In genomic region chr10:117718161-117719119, GRCm38 (mm10) we compare ENCODE assay signal across 7 mouse cellular contexts. TPM values are rescaled to one million over a fixed set of nuclear protein-coding genes. Genes with fewer than 3 reads are reported as not detected.
DNase-seq lines count a peak whose midpoint lies in the region; ATAC-seq and TF ChIP-seq lines count a peak whose summit lies in the region.

No protein-coding gene starts in this region.

- H3K9me3 ChIP-seq in liver, embryonic 15.5 days (replicated peaks): no peaks in the 10 kb centered on the region
- H3K9me3 ChIP-seq in heart, postnatal 0 days (replicated peaks; ENCODE audit: control insufficient read depth, low read length): no peaks in the 10 kb centered on the region
- H3K9me3 ChIP-seq in limb, embryonic 13.5 days: no peaks in the 10 kb centered on the region

- H3K9ac ChIP-seq in liver, embryonic 15.5 days: no peak overlapping the region
- H3K9ac ChIP-seq in heart, postnatal 0 days (replicated peaks; ENCODE audit: low read depth, low read length): 0 out of 2 replicates have a peak overlapping the region, but pooled peaks have one; percentile 7
- H3K9ac ChIP-seq in limb, embryonic 13.5 days: no peak overlapping the region; the same call in 1 of the 2 replicates

- TF ChIP-seq CTCF in heart, postnatal 0 days (IDR thresholded peaks at IDR 0.05; ENCODE audit: low read depth): no peak

- no peak overlapping the region for H3K4me3 ChIP-seq in liver, embryonic 15.5 days (replicated peaks)
- no peak overlapping the region for H3K4me3 ChIP-seq in heart, postnatal 0 days (ENCODE audit: low read depth, low read length)
- no peak overlapping the region for H3K4me3 ChIP-seq in limb, embryonic 13.5 days

- ATAC-seq in liver, embryonic 15.5 days (ENCODE audit: insufficient read depth): no peak
- peak; percentile 21; the same call in 1 of the 2 replicates for ATAC-seq in heart, postnatal 0 days (ENCODE audit: insufficient read depth, low read depth)
- ATAC-seq in limb, embryonic 13.5 days (ENCODE audit: low FRiP score, low read depth): no peak

- 59% methylated on average over 19 of the region's 19 CpGs for WGBS in liver, embryonic 15.5 days (ENCODE audit: insufficient replicate concordance)
- WGBS in heart, postnatal 0 days: 47% methylated on average over 19 of the region's 19 CpGs
- WGBS in limb, embryonic 13.5 days: 56% methylated on average over 19 of the region's 19 CpGs

- H3K36me3 ChIP-seq in liver, embryonic 15.5 days (replicated peaks): no peaks in the 10 kb centered on the region
- H3K36me3 ChIP-seq in heart, postnatal 0 days (replicated peaks; ENCODE audit: control insufficient read depth, insufficient read depth, low read length): no peaks in the 10 kb centered on the region
- H3K36me3 ChIP-seq in limb, embryonic 13.5 days: no peaks in the 10 kb centered on the region

- H3K27ac ChIP-seq in liver, embryonic 15.5 days (replicated peaks): peak overlapping the region; percentile 6; the same call in 1 of the 2 replicates
- H3K27ac ChIP-seq in heart, postnatal 0 days (ENCODE audit: low read depth): peak overlapping the region; percentile 70
- H3K27ac ChIP-seq in limb, embryonic 13.5 days: peak overlapping the region; percentile 55; the same call in 1 of the 2 replicates

- no peaks in the 10 kb centered on the region; the same call in 1 of the 2 replicates for H3K4me1 ChIP-seq in liver, embryonic 15.5 days (replicated peaks)
- H3K4me1 ChIP-seq in heart, postnatal 0 days (ENCODE audit: control insufficient read depth, insufficient read depth): peaks cover 10% of the 10 kb centered on the region
- peaks cover 15% of the 10 kb centered on the region for H3K4me1 ChIP-seq in limb, embryonic 13.5 days

- H3K27me3 ChIP-seq in liver, embryonic 15.5 days: no peaks in the 10 kb centered on the region
- H3K27me3 ChIP-seq in heart, postnatal 0 days (ENCODE audit: control insufficient read depth, insufficient read depth, low read length): no peaks in the 10 kb centered on the region
- no peaks in the 10 kb centered on the region for H3K27me3 ChIP-seq in limb, embryonic 13.5 days

- no peak for TF ChIP-seq EP300 in heart, postnatal 0 days (IDR thresholded peaks at IDR 0.05; ENCODE audit: low read depth)

- no peak overlapping the region for H3K4me2 ChIP-seq in liver, embryonic 15.5 days
- H3K4me2 ChIP-seq in heart, postnatal 0 days (ENCODE audit: low read depth, low read length): peak overlapping the region; percentile 18; the same call in 1 of the 2 replicates
- no peak overlapping the region; the same call in 1 of the 2 replicates for H3K4me2 ChIP-seq in limb, embryonic 13.5 days (replicated peaks)

- DNase-seq in liver: no peak
- DNase-seq in adrenal gland, postnatal 25 days: peak; percentile 71
- peak; percentile 26 for DNase-seq in heart, postnatal 0 days (ENCODE audit: low spot score)
- no peak for DNase-seq in spleen, postnatal 14 days (ENCODE audit: low spot score in 2 of 2)
- no peak for DNase-seq in thymus, postnatal 10 days (ENCODE audit: low spot score in 2 of 2)

RNA-seq across cellular contexts. Expression of gene Mdm2, which starts 7.9 kb away (rescaled TPM):
- polyA plus RNA-seq in liver, embryonic 15.5 days (2015; fragmentation: Nextera tagmentation; extraction: Ambion mirVana): 19.5 and 21.0 TPM in 2 replicates
- 50.3 and 61.9 TPM in 2 replicates for total RNA-seq in adrenal gland, postnatal 25 days (2021)
- total RNA-seq in heart, postnatal 0 days (2014; rRNA removed; ENCODE audit: low replicate concordance): 47.3 and 93.0 TPM in 2 replicates
- polyA plus RNA-seq in heart, postnatal 0 days (2015; fragmentation: Nextera tagmentation; extraction: Ambion mirVana): 27.1 and 31.3 TPM in 2 replicates
- 47.3 and 49.5 TPM in 2 replicates for polyA plus RNA-seq in limb, embryonic 13.5 days (2015; fragmentation: Nextera tagmentation; extraction: Ambion mirVana)

RNA-seq across cellular contexts. Expression of gene Slc35e3, which starts 27.7 kb away (rescaled TPM):
- polyA plus RNA-seq in liver, embryonic 15.5 days (2015; fragmentation: Nextera tagmentation; extraction: Ambion mirVana): 2.3 and 3.0 TPM in 2 replicates
- total RNA-seq in adrenal gland, postnatal 25 days (2021): 14.0 and 17.0 TPM in 2 replicates
- total RNA-seq in heart, postnatal 0 days (2014; rRNA removed; ENCODE audit: low replicate concordance): 5.1 and 6.8 TPM in 2 replicates
- 4.1 and 4.2 TPM in 2 replicates for polyA plus RNA-seq in heart, postnatal 0 days (2015; fragmentation: Nextera tagmentation; extraction: Ambion mirVana)
- polyA plus RNA-seq in limb, embryonic 13.5 days (2015; fragmentation: Nextera tagmentation; extraction: Ambion mirVana): 42.4 and 44.3 TPM in 2 replicates

Comparison
In these comparisons a context has a peak if more than half of its experiments do, and no peak if none do; other contexts are left out.
1. H3K27ac ChIP-seq: peak in every context shown above with its lines; median percentile 70 in heart, postnatal 0 days; 55 in limb, embryonic 13.5 days; 6 in liver, embryonic 15.5 days.
2. DNase-seq: peak in adrenal gland, postnatal 25 days (single experiment) and heart, postnatal 0 days (single experiment); none in liver (single experiment), spleen, postnatal 14 days (0 of 2) and thymus, postnatal 10 days (0 of 2).